Mouse (Mus musculus) retina, postnatal 7 days (tissue): ENCODE results near the gene Ccser1.

Experiments
- DNase-seq: peaks from one replicate; pipeline ENCODE4 v3.0.0-alpha.2; 2012; ENCODE audit warnings: low read depth, low spot score

Ccser1 gene

DNA sequence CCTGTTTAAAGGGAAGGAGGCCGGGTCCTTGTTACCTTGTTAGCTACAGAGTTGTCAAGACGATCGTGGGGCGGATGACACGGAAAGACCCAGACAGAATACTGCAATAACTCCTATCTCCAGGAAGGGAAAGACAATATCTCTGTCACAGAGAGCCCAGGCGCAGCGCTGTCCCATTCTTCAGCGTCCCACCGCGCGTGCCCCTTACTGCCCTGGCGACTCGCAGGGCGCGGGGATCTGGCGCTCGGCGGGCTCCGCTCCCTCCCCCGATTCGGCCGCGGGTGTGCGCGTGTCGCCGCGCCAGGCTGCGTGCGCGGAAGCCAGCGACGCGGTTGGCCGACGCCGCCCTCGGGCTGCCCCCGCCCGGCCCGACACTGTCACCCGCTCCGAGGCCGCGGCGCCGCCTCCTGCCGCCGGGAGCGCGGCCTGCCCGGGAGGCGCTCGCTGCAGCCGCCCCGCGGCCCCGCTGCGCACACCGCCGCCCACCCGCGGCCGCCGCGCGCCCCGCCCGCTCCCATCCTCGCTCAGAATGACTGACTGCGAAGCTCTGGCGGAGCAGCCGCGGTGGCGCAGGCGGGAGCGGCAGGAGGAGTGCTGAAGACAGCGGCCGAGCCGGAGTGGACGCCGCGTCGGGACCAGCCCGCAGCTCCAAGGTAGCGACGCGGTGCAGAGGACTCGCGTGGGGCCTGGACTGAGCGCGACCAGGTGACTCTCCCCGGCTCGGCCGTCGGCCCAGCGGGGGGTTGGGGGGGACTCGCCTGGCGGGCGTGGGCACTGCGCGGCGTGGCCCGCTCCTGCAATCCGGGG lies at the start of gene Ccser1:
Gene Ccser1, plus strand, starts transcription at position 376 of the 807 bp plus-strand sequence.
- DNase-seq: peak; percentile 67

DNA sequence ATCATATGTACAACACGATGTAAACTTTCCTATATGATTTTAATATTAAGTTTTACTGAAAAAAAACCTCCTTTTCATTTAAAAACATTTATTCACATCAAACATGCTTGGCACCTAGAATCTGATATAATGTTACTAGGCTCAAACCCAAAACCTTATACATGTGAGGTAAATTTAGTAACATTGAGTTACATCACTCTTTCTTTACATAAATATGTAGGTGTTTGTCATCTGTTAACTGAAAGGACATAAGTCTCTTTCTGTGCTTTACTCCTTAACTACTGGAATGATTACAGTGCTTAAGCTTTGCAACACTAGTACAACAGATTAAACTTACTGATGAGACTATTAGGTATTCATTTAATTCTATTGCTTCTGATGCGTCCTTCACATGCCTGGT lies 43.7 kb upstream of the Ccser1 start:
- DNase-seq: no peak

DNA sequence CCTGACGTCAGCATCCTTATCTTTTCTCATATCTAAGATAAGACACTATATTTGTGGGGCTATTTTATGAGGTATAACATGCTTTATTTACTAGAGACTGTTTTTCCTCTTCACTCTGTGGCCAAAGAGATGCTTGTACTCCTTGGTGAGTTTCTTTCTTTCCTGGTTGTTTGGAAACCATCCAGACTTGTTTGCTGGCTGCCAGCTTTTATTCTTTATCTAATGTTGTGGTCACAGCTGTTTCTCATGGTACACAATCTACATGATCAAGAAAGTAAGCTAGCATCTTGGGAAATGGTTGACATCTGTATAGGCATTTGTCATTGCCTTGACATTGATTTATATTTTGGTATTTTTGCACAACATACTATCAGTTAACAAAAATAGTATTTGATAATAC lies 37.1 kb upstream of the Ccser1 start:
- no peak for DNase-seq

DNA sequence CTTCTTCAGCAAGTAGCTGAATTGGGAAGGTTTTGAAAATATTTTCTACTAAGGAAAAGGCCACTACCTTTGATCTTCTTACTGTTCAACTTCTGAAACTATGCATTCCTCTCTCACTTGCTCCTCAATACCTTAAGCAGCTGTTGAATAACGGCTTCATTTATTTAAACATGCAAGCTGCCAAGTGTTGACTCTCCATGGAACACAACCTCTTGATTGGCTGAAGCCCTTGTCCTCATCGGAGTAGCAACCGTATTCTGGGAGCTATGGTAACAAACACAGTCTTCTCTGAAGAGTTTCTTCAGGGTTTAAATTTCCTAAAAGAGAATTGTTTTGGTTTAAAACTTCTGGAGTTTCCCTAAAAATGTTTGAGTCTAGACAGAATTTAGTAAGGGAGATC lies 27.2 kb upstream of the Ccser1 start:
- no peak for DNase-seq

DNA sequence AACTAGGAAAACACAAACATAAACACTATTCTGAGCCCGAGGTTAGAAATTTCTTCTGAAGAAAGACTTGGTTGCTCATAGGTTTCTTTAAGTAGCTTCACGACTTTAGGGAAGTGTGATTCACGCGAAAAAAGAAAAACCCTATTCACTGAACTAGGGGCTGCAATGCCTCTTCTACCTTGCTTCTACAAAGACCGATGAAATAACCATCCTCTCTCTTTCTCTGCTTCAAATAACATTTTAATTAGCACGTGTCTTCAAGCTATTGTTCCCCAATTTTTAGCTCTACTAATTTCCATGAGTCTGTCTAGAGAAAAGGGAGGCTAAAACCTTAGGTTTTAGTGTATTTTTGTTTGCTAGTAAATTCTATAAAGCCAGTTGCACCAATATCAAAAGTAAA lies 25.5 kb upstream of the Ccser1 start:
- DNase-seq: no peak

DNA sequence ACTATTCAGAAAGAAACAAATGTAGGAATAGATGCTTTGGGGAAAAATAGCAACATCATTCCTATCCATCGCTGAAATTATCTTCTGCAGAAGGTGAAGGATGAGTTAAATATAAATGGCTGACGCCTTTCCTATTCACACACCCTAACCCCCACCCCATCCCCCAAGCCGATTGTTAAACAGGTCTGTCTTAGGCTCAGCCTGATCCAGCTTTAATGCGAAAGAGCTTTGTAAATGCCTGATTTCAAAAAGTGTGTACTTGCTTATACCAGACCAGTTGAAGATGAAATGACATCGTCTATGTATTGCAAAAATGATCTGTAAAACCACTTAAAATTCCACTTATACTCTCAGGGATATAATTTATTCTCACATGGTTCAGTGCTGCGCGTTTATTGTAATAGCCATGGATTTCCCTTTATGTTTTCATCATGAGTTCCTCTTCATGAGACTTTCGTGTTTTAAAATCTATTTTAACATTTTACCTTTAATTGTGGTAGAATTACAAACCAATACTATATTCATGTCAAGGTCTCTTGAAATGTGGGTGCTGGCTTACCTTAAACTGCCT lies 25.0 kb upstream of the Ccser1 start:
- peak; percentile 27 for DNase-seq

DNA sequence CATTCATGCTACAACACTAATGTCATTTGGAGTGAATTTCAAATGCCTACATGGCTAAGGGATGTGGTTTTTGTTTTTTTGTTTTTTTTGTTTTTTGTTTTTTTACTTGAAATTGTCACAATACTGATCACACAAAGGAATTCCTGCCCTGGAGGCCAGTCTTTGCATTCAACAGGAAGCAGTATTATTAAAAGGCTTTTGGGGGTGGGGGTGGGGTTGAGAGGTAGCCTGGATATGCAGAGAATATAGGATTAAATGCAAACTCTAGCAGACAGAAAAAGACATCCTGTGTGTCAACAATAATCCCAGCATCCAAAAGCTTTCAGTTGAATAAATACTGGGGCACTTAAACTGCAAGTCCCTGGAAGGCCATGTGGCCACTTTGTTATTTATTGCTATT lies 24.4 kb upstream of the Ccser1 start:
- no peak for DNase-seq

DNA sequence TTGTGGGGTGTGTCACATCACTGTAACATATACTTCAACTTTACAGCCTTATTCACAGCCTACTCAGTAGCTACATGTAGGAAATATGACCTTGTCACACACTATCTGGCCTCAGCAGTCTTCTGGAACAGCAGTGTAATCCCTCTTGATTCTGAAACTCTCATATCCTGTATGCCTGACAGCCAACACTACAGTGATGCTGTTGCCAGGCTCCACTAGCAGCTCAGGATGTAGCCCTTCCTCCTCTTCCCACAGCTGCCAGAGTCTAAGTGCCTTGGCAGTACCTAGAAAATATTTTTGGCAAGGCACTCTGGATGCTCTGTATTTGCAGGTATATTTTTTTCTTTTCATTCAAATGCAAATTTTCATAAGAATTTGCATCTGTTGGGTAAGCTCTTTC lies 18.0 kb upstream of the Ccser1 start:
- no peak for DNase-seq

DNA sequence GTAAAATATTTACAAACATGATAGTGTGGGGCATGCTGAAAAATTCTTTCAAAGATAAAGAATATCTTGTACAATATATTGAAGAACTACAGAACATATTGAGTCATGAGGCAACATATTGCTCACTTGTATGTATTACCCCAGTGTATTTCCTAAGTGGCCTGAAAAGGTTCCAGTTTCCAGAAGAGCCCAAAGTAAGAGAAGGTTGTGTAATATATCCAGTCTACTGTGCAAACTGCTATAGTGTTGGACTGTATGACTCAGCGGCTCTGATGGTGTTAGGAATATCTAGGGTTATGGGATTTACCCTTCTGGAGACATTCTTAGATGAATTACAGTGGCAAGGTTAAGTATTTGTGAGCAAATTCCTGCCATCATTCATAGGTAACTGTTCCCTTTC lies 13.2 kb upstream of the Ccser1 start:
- DNase-seq: no peak

DNA sequence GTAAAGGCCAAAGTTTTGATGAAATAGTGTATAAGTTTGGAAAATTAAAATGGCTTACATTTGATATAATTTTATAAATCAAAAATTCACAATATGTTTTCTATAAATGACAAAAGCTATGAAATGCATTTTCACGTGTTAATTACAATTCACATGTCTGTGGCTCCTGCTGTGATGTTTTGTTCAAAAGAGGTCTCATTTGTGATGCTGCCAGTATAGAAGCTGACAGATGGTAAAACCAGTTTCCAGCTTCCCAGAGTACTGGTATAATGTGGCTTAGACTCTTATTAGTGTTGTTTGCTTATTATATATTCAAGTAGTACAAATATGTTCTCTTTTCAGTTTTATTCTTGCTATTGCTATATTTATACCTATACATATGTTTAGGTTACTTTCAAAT lies 4.0 kb upstream of the Ccser1 start:
- DNase-seq: no peak

DNA sequence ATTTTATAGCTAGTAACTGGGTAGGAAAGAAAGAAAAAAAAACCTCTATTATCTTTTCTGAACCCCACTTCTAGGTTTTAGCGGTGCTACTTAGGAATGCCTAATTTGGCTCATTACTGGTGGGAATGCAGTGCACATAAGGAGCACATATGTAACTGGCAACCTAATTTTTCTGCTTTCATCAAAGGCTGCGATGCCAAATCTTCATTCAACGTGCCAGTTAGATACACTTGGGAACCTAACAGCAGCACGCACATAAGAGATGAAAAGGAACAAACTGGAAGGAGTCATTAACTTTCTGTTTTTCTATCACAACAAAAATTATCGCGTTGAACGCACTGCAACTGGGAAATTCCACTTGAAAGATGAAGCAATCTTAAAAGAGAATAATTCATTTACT lies 2.6 kb upstream of the Ccser1 start:
- DNase-seq: no peak

DNA sequence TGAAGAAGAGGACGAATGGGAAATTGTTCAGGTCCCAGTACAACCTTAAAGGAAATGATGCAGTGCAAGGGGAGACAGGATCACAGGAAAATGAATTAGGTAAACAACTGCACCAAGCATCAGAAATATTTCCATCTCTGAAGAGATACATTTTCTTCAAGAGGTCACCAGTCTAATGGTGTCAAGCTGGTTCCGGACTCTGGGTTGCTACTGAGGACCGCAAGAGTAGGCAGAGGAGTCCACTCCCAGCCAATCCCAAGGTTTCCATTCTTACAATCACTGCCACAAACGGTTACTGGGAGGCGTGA lies 529 bp upstream of the Ccser1 start:
- DNase-seq: no peak

DNA sequence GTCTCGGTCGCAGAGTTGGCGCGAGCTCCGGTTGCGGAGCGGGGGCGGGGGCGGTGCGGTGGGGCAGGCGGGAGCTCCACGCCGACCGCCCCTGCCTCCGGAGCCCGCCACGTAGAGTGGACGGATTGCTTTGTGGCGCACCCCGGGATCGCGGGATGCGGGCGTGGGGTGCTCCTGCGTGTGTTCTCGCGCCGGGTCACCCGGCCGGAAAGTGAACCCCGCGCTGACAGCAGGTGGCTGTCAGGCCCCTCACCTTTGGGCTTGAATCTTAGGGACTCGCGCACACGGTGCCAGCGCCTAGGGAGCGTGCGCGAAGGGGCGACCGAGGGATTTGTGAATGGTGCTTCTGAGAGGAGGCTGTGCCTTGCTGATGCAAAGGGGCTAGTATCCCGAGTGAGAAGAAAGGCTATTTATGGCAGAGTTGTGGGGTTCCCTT lies 650 bp downstream of the Ccser1 start:
- peak; percentile 21 for DNase-seq

DNA sequence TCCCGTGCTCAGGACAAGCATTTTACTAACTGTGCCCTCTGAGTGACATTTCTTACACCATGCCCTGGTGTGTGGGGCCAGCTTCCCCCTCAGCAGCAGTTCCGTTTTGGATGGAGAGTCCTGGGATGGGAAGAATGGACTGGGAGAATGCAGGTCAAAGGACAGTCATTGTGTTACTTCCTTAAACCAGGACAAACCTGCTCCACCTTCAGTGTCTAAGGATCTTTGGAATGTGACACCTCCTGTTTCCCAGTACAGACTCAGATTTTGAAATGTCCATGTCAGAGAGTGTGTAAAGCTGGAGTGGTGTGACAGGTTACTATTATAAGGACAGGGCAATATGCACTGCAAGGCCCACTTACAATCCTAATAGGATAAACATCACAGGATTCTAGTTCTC lies 8.9 kb downstream of the Ccser1 start:
- DNase-seq: no peak

DNA sequence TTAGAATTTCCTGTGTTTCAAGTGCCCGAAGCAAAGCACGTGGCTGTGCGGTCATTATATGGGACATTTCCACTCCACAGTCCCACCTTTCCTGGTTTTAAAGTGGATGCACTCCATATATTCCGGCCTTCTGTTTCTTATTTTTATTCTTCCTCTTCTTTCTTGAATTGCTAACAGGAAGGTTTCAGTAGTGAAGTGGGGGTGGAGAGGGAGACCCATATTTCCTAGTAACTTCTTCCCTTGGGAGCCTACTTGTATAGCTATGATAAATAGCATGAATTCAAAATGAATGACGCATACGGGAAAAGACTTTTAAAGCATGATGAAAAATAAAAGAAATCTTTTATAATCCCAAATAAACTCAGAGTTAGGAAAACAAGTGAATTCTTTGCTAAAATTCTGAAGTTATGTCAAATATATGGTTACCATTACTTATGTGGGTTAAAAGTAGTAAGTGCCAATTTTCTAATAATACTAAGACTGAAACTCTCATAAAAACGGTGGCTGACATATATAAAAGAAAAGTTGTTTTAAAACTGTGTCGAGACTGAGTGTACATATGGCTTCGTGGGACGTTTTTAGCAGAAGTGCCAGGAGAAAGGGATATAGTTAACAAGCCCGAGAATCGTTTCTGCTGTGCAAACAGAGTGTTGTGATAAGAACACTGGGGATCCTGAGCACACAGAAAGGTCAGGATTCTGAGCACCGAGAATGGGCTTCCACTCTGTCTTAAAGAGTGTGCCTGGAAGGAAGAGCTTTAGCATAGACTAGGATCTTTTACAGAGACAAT lies 11.7 kb downstream of the Ccser1 start:
- DNase-seq: no peak

DNA sequence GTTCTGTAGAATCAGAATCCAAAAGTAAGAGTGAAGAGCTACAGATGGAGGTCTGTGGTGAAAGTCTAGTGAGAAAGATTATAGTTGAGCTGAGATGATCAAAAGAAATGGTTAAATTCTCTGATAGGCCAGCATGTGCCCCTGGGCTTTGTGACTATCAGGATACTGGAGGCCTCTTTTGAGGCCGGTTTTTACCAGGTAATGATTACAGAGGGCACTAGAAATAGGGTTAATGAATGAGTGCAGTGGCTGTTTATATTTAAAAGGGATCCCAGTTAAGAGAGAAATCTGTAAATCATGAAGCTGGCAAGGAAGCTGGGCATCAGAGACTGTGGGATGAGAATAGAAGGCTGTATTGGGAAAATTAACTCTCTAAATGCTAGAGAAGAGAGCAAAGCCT lies 23.2 kb downstream of the Ccser1 start:
- no peak for DNase-seq

DNA sequence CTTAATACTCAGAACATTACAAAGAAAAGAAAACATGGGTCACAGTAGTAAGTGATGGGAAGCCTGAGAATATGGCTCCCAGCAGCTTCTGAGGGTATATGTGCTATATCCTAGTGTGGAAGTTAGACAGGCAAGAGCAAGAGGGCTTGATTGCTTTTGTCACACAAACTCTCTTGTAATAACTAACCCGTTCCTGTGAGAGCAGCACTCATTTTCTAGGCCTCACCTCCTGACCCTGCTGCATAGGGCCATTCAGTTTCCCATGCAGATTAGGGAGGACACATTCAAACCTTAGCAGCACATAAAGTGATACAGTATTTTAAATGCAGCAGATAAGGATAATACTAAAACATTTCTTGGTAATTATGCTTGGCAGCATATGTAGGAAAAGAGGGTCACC lies 25.9 kb downstream of the Ccser1 start:
- no peak for DNase-seq

DNA sequence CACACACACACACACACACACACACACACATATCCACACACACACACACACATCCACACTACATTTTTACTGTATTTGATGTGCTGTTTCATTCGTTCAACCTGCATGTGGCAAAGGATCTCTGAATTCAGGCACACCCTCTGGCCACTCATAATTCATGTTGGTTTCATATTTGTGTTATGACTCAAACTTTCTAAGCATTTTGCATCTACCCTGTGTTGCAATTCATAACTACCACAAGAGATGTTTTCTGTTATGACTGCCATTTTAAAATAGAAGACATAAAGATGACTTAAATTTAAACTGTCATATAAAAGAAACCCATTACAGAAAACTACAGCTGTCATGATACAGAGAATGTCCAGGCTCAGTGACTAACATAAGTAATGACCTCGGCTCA lies 26.5 kb downstream of the Ccser1 start:
- no peak for DNase-seq

DNA sequence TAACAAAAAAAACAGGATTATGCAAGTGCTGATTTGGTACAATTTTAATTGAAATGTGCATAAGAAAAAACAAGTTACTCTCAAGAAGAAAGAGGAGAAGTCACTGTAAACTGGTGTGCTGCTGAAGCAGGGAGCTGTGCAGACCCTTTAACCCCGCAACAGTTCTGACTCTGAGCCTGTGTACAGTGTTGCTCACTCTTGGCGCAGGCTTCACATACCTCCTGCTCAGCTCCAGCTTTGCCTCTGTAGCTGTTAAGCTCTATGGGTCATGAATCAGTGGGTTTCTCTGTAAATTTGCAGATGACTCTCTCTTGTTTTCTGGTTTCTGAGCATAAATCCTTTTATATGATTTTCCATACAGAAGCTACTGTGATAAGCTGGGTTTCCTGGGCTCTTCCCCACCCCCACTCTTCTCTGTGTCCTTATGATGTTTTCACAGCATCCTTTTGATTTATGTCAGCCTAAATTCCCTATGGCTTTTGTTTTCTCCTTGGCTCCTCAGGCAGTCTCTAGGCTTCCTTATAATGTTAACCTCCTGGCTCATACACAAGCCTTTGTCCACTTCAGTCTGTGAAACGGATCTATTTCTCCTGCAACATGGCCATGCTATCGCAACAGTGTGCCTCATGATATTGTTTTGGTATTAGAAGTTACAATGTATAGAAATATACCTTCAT lies 30.1 kb downstream of the Ccser1 start:
- no peak for DNase-seq

DNA sequence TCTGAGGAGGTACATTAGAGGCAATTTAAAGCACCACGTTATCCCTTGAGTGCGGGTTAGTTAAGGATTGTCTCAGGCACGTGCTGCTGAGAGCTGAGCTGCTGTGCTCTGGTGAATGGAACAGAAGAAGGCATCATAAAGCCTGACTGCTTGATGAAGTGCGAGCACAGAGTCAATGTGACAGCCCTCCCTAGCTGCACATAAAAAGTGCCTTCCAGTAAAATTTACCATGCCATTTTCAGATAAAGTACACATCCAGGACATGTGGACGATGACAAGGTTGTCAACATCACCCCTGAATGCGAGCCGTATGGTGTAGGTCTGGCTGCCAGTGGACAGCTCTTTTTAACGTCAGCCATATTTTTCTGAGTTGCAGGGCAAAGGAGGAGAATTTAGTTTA lies 35.6 kb downstream of the Ccser1 start:
- no peak for DNase-seq

DNA sequence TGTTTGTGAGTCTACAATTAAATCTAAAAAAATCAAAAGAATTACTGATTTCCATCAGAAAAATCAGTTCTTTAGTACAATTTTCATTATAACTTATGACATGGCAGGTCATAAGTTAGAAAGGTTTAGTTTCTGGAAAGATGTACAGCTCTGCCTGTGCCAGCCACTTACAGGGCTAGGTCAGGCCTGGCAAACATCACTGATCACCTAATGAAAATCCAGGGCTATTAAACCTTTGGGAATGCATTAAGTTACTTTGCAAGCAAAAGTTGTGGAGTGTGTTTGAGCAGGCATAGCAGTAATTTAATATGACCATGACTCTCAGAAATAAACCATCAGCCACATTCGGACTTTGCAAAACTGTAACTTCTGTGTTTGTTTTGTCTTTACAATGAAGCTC lies 36.4 kb downstream of the Ccser1 start:
- no peak for DNase-seq

DNA sequence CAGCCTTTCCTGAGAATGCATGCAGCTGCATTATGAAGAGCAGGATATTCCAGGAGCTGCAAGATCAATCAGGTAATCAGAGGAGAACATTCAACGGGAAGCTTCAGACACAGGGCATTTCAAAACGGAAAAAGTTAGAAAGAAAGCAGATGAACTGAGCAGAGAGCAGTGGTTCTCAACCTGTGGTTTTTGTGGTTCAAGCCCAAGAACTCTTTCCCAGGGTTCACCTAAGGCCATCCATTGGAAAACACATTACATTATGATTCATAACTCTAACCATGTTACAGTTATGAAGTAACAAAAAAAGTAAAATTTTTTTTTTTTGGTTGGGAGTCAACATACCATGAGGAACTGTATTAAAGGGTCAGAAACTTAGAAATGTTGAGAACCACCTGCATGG lies 37.6 kb downstream of the Ccser1 start:
- DNase-seq: no peak
